Mouse (Mus musculus) bone marrow, adult 2 months (tissue): ENCODE measurements around the gene Apobec1. TPM values are rescaled to one million over a fixed set of nuclear protein-coding genes. Genes with fewer than 3 reads are reported as not detected.

Experiments
- H3K27ac ChIP-seq: fragments of 200-500 bp; 2 replicates; pipeline ENCODE4 v1.5.1; 2012; ENCODE audit warnings: low read depth, mild to moderate bottlenecking, control low read depth, inconsistent platforms, low read length; ENCODE audit not compliant: control insufficient read depth, poor library complexity, insufficient read depth
- H3K4me1 ChIP-seq: fragments of 200-500 bp; 2 replicates; pipeline ENCODE4 v1.6.1; 2011; ENCODE audit warnings: low read length; ENCODE audit not compliant: control insufficient read depth, insufficient read depth
- H3K4me3 ChIP-seq: fragments of 200-500 bp; replicated peaks from 2 replicates; pipeline ENCODE3; 2011; ENCODE audit warnings: mild to moderate bottlenecking, low read depth, low read length, control low read depth; ENCODE audit not compliant: control insufficient read depth
- CTCF ChIP-seq: fragments of 200-500 bp; IDR thresholded peaks from 2 replicates; pipeline ENCODE4 v1.5.1; 2011; ENCODE audit warnings: low read length, control low read depth; ENCODE audit not compliant: control insufficient read depth, insufficient read depth
- POLR2A ChIP-seq: fragments of 200-500 bp; IDR thresholded peaks from 2 replicates; pipeline ENCODE4 v1.6.1; 2011; ENCODE audit warnings: low read depth, mild to moderate bottlenecking, control low read depth, low read length, borderline replicate concordance; ENCODE audit not compliant: control insufficient read depth
- whole genome bisulfite sequencing: fragments of 180-500 bp; shearing (Covaris S2); methylation state at CpG from one replicate; pipeline ENCODE4 v1.1.7; 2018; 5-methylcytosine and 5-hydroxymethylcytosine counted together
- polyA plus RNA-seq: library from polyadenylated mRNA; stranded (reverse); fragments of >200 nt; gene quantifications from 2 replicates; pipeline ENCODE4 v1.2.4, GENCODE M21; 2011; ENCODE audit warnings: low replicate concordance; ENCODE audit not compliant: missing spikeins, insufficient read depth, insufficient read length

Apobec1 gene
- polyA plus RNA-seq, 1 experiment, result 23.3 TPM

GRCm38 (mm10) chr6:122609377-122609728 is 7.1 kb upstream of the Apobec1 start:
- Histone ChIP-seq H3K27ac (no peak overlapping the region), H3K4me1 (peaks cover 1% of the 10 kb centered on the region; the same call in 1 of the 2 replicates), H3K4me3 (no peak overlapping the region)
- WGBS, result 52% methylated on average over 9 of the region's 9 CpGs
- TF ChIP-seq CTCF, result no peak
- no peak for TF ChIP-seq POLR2A

DNA sequence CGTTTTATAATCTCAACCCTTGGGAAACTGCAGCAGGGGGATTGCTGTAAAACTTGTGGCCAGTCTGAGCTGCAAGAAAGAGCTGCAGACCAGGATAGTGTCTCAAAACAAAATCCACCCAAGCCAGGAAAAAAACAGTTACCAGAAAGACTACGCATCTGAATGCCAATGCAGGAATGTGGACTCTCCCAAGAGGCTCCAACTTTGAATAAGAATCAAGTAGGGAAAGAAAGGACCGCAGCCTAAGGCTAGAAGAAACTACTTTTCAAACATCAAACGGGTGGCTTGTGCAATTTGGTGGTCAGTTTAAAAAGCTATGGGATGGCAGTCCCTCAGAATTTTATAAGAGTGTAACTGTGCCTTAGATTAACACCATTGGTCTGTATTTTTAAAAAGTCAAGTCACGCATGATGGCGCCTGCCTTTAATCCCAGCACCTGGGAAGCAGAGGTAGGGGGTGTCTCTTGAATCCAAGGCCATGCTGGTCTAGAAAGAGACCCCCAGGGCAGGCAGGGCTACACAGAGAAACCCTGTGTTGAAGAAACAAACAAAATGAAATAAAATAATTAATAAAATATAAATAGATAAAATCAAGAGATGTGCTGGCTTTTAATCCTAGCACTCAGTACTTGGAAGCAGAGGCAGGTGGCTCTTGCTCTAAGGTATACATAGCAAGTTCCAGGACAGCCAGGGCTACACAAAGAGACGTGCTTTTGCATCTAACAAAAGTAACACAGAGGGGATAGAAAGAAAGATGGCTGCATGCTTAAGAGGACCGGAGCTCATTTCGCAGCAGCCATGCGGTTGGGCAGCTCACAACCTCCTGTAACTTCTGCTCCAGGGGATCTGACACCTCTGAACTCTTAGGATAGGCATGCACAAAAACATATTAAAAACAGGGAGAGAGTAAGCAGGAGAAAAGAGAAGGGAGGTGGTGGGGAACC is 6.5 kb upstream of the Apobec1 start:
- Histone ChIP-seq H3K4me1 (peaks cover 1% of the 10 kb centered on the region; the same call in 1 of the 2 replicates), H3K27ac (no peak overlapping the region), H3K4me3 (no peak overlapping the region)
- no peak for TF ChIP-seq POLR2A
- no peak for TF ChIP-seq CTCF
- WGBS, result 67% methylated on average over 10 of the region's 10 CpGs

GRCm38 (mm10) chr6:122607700-122608099 is 5.5 kb upstream of the Apobec1 start:
- Histone ChIP-seq H3K4me3 (no peak overlapping the region), H3K27ac (no peak overlapping the region), H3K4me1 (peaks cover 1% of the 10 kb centered on the region; the same call in 1 of the 2 replicates)
- WGBS, result 69% methylated on average over 12 of the region's 12 CpGs
- TF ChIP-seq POLR2A, result no peak
- TF ChIP-seq CTCF, result no peak

DNA sequence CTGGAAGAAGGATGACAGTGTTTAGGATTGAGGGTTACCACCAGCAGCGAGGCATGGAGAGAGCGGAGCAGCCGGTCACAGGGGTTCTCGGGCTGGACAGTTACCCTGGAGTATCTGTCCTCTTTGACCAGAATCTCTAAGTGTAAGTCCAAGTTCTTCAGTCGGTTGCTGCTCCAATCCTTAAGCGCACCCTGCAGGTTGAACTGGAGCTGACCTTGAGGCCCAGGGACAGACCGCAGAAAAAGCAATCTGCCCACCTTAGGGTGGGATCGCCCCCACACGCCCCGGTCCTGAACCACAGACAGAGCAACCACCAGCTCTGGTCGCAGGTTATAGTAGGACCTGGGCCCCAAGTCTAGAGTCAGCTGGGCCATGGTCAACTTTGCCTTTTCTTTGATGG is 4.4 kb upstream of the Apobec1 start:
- TF ChIP-seq POLR2A (no peak), CTCF (no peak)
- Histone ChIP-seq H3K27ac (no peak overlapping the region), H3K4me3 (no peak overlapping the region), H3K4me1 (peaks cover 1% of the 10 kb centered on the region; the same call in 1 of the 2 replicates)
- 90% methylated on average over 11 of the region's 11 CpGs for WGBS

DNA sequence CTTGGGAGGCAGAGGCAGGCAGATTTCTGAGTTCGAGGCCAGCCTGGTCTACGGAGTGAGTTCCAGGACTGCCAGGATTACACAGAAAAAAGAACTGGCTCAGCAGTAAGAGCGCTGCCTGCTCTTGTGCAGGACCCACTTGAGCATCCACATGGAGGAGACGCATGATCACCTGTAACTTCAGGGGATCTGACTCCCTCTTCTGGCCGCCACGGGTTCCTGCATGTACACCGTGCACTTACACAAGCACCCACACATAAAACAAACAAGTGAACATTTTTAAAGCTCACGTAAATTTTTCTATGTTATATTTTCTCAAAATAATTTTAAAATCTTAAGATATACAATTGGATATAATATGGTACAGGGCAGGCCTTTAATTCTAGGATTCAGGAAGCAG is 3.2 kb upstream of the Apobec1 start:
- H3K4me1 ChIP-seq, result peaks cover 1% of the 10 kb centered on the region; the same call in 1 of the 2 replicates
- 69% methylated on average over 8 of the region's 8 CpGs for WGBS
- TF ChIP-seq CTCF (peak; percentile 83), POLR2A (no peak)
- H3K4me3 ChIP-seq, result no peak overlapping the region
- H3K27ac ChIP-seq, result no peak overlapping the region

GRCm38 (mm10) chr6:122604260-122604659 is 2.0 kb upstream of the Apobec1 start:
- Histone ChIP-seq H3K4me3 (no peak overlapping the region), H3K27ac (peak overlapping the region; percentile 80; the same call in 1 of the 2 replicates)
- no peak for TF ChIP-seq CTCF
- no peak for TF ChIP-seq POLR2A

DNA sequence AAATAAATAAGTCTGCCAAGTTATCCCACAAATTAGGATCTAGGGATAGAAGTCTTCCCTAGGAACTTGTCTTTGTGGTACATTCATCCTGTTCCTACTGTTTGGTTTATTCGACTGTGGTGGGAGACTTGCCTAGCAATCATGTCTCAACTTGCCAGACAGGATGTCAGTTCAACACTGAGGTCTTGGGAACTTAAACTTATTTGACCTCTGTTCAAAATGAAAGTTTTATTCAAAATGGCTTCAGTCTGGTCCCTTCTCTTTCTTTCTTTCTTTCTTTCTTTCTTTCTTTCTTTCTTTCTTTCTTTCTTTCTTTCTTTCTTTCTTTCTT is 713 bp upstream of the Apobec1 start:
- Histone ChIP-seq H3K27ac (no peak overlapping the region), H3K4me1 (peaks cover 2% of the 10 kb centered on the region), H3K4me3 (no peak overlapping the region)
- WGBS, result 3% methylated on average over 1 of the region's 1 CpGs
- TF ChIP-seq POLR2A (no peak), CTCF (no peak)

More at GRCm38 (mm10) chr6:122604260-122604659, 2.0 kb upstream of the Apobec1 start:
- H3K4me1 ChIP-seq, result peaks cover 1% of the 10 kb centered on the region

- Histone ChIP-seq H3K27ac (no peak overlapping the region), H3K4me3 (peak overlapping the region; percentile 62), H3K4me1 (peaks cover 2% of the 10 kb centered on the region)
- TF ChIP-seq POLR2A (no peak), CTCF (no peak)
- WGBS, result 32% methylated on average over 3 of the region's 3 CpGs
Measured at GRCm38 (mm10) chr6:122601615-122602014, 629 bp downstream of the Apobec1 start.

DNA sequence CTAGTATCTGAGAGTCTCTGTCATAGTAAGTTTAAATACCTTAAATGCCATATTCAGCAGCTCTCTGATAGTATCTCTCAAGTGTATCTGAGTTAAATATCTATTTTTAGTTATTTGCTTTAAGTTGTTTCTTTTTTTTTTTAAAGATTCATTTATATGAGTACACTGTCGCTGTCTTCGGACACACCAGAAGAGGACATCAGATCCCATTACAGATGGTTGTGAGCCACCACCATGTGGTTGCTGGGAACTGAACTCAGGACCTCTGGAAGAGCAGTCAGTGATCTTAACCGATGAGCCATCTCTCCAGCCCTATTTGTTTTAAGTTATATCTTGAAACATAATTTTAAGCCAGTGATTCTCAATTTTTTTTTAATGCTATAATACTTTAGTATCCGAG is 1.2 kb downstream of the Apobec1 start:
- WGBS, result 68% methylated on average over 4 of the region's 4 CpGs
- peak overlapping the region; percentile 49; the same call in 1 of the 2 replicates for H3K27ac ChIP-seq

More for the DNA sequence above, 1.2 kb downstream of the Apobec1 start:
- no peak overlapping the region for H3K4me3 ChIP-seq
- peaks cover 2% of the 10 kb centered on the region for H3K4me1 ChIP-seq
- TF ChIP-seq CTCF (no peak), POLR2A (no peak)
